Mouse (Mus musculus) layer of hippocampus, adult 18-20 months (tissue): ENCODE results near the gene Igsf10. TPM values are rescaled to one million over a fixed set of nuclear protein-coding genes. Genes with fewer than 3 reads are reported as not detected.
"Not testable (repeated sequence)": the region's sequence is repeated elsewhere in the genome, so short reads cannot be mapped to it uniquely, and the experiment has no call there.

Experiments
- DNase-seq, 2 experiments: peaks; one replicate each; pipeline ENCODE4 v3.0.0; 2022; ENCODE audit warnings: low spot score in 2 of 2
- long read RNA-seq: library from polyadenylated mRNA; stranded (forward); transcript quantifications from one replicate; pipeline ENCODE4 v2.0.0, GENCODE M21; 2021
- total RNA-seq, 2 experiments: library from RNA; stranded (reverse); gene quantifications; 2 replicates each; pipeline ENCODE4 v1.2.3; 2021

Igsf10 gene
- total RNA-seq = 1 to 10 TPM; 1.5 to 2.1 TPM
- long read RNA-seq = 0 reads

- peak; percentile 6 to 10 for DNase-seq
Observed at GRCm38 (mm10) chr3:59344065-59344905, at the start of gene Igsf10. Gene Igsf10 (minus strand): TSS chr3:59344394.

- DNase-seq = no peak
Observed at GRCm38 (mm10) chr3:59385553-59385952, 41.4 kb upstream of the Igsf10 start.

GRCm38 (mm10) chr3:59385000-59385399 is 40.8 kb upstream of the Igsf10 start:
- DNase-seq = no peak

GRCm38 (mm10) chr3:59384321-59384720 is 40.1 kb upstream of the Igsf10 start:
- no peak for DNase-seq

- not testable (repeated sequence) for DNase-seq
Observed at GRCm38 (mm10) chr3:59378791-59379190, 34.6 kb upstream of the Igsf10 start.

- DNase-seq = no peak
Observed at GRCm38 (mm10) chr3:59361895-59362294, 17.7 kb upstream of the Igsf10 start.

- no peak for DNase-seq
Observed at GRCm38 (mm10) chr3:59360102-59360501, 15.9 kb upstream of the Igsf10 start.

GRCm38 (mm10) chr3:59354156-59354555 is 10.0 kb upstream of the Igsf10 start:
- DNase-seq = no peak

- no peak for DNase-seq
Observed at GRCm38 (mm10) chr3:59351768-59352167, 7.6 kb upstream of the Igsf10 start.

GRCm38 (mm10) chr3:59343026-59343425 is 1.2 kb downstream of the Igsf10 start:
- DNase-seq = no peak

GRCm38 (mm10) chr3:59341647-59342427 is 2.4 kb downstream of the Igsf10 start:
- DNase-seq = no peak

- no peak for DNase-seq
Observed at GRCm38 (mm10) chr3:59328526-59328925, 15.7 kb downstream of the Igsf10 start.

- peak; percentile 24 to 75 for DNase-seq
Observed at GRCm38 (mm10) chr3:59321278-59321876, 22.8 kb downstream of the Igsf10 start.

- no peak for DNase-seq
Observed at GRCm38 (mm10) chr3:59316077-59316476, 28.1 kb downstream of the Igsf10 start.

- peak; percentile 47 to 82 for DNase-seq
Observed at GRCm38 (mm10) chr3:59312610-59313009, 31.6 kb downstream of the Igsf10 start.

- DNase-seq = no peak
Observed at GRCm38 (mm10) chr3:59305518-59305917, 38.7 kb downstream of the Igsf10 start.

- DNase-seq = no peak
Observed at GRCm38 (mm10) chr3:59304944-59305343, 39.2 kb downstream of the Igsf10 start.

- DNase-seq = no peak
Observed at GRCm38 (mm10) chr3:59297653-59298052, 46.5 kb downstream of the Igsf10 start.

GRCm38 (mm10) chr3:59296563-59297130 is 47.5 kb downstream of the Igsf10 start:
- DNase-seq = no peak

- DNase-seq = no peak
Observed at GRCm38 (mm10) chr3:59295699-59296562, 48.3 kb downstream of the Igsf10 start.
